Mouse (Mus musculus) megakaryocyte progenitor cell, adult 5-6 weeks (primary cell): Measurements from ENCODE around the gene Hmgb1. TPM values are rescaled to one million over a fixed set of nuclear protein-coding genes. Genes with fewer than 3 reads are reported as not detected.

Experiments
- ATAC-seq: replicated peaks from 2 replicates; pipeline ENCODE4 v1.8.0; 2016; ENCODE audit warnings: mild to moderate bottlenecking, moderate TSS enrichment, inconsistent platforms; ENCODE audit not compliant: poor library complexity
- total RNA-seq, 2 experiments: library from RNA; stranded (forward) in 1 of 2; stranded (reverse) in 1 of 2; fragments of 157-497, 149-512 nt in 1 of 2; fragments of 200-1000 nt in 1 of 2; gene quantifications; 2 replicates each; pipeline versions ENCODE4 v1.2.3 to v1.2.4; 2015 to 2017

Gene Hmgb1
- total RNA-seq, 2 experiments from 2014 or later: 1,041 to 1,239 TPM

DNA sequence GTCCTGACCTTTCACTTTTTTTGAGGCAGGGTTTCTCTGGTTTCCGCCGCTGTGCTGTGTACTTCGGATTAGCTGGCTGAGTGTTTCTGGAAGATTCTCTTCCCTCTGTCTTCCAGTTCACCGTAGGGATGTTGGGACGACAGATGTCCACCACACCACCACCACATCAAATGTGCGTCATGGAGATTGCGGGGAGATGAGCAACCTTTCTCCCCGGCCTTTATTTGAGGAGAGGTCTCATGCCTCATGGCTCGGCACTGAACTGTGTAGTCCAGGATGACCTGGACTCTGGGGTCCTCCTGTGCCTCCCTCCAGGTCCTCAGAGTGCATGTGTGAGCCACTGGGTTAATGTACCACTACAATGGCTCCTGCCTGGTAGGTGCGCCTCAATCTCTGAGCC, 115.5 kb downstream of the Hmgb1 start:
- no peak for ATAC-seq

- peak; percentile 70 for ATAC-seq
Measured at GRCm38 (mm10) chr5:149068247-149068740, 116.0 kb downstream of the Hmgb1 start.

- peak; percentile 54 for ATAC-seq
Measured at GRCm38 (mm10) chr5:149067501-149067961, 116.8 kb downstream of the Hmgb1 start.

DNA sequence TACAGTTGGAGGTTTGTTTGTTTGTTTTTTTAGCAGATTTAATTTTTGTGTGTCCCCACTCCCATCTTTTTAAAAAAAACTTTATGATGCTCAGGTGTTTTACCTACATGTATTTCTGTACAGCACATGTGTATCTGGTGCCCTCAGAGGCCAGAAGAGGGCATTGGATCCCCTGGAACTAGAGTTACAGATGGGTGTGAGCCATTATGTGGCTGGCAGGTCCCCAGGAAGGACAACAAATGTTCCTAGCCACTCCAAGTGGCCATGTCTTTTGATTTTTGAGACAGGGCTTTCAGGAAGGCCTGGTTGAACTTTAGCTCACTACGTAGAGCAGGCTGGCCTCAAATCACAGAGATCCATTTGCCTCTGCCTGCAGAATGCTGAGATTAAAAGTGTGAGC, 121.5 kb downstream of the Hmgb1 start:
- ATAC-seq: no peak

DNA sequence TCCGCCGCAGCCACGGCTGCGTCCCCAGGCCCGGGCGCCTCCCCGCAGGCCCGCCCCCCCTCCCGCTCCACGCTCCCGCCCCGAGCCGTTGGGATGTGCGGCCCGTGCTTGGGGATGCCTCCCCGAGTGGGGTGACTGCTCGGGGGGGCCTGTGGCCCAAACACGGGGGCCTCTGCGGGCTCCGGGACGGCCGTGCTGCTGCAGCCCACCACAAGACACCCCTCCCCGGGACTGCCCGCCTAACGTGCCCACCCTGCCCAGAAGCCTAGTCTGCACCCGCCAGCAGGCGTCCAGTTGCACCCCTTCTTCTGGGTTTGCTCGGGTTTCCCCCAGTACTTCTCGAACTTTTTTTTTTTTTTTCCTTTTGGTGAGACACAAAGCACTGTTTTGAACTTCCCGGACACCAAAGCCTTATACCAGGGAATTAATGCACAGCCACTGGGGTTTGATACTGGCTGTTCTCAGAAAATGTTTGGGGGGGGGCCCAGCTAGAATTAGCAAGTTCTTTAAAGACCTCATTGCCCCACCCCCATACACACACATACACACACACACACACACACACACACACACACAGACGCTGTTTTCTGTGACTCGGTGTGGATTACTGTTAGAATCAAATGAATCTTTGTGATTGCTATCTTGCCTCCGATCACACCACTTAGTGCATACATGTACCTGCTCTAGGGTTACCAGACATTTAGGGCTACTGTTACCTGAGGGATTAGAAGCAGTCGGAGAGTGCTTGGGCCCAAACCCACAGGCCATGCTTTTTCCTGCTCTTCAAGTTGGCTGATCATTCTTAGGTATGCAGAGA, 130.7 kb downstream of the Hmgb1 start:
- ATAC-seq: peak; percentile 6

DNA sequence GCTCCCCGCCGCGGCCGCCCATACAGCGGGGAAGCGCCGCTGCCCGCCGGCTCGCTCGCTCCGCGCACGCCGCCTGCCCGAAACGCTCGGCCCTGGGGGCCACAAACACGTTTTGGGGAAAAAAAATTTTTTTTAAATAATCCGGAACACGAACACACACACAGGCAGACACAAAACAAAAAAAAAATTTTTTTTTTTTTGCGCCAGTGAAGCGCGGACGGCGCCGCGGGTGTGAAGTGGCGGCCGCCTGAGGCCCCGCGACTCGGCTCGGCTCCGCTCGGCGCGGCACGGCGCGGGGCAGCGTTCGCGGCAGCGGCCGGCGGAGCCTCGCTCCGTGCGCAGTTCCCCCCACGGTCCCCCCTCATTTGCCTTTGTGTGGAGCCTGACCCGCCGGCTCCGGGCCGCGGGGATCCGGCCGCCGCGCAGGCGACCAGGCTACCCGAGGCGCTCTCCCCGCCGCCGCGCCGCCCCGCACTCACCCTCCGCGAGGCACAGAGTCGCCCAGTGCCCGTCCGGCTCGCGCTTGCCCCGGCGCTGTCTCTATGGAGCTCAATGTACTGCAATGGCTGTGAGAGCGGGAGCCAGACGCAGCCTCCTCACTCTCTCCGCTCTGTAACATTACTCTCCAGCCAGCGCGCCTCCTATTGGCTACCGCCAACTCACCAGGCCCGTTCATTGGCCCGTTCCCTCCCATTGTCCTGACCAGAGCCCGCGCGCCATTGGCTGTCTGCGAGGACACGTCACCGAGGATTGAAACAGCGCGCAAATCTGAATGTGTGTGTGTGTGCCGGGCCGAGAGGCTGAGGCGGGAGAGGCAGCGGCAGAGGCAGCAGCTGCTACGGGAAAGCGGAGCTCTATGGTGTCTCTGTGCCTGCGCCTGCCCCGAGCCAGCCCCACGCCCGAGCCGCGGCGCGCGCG, 131.6 kb downstream of the Hmgb1 start:
- peak; percentile 88 for ATAC-seq

DNA sequence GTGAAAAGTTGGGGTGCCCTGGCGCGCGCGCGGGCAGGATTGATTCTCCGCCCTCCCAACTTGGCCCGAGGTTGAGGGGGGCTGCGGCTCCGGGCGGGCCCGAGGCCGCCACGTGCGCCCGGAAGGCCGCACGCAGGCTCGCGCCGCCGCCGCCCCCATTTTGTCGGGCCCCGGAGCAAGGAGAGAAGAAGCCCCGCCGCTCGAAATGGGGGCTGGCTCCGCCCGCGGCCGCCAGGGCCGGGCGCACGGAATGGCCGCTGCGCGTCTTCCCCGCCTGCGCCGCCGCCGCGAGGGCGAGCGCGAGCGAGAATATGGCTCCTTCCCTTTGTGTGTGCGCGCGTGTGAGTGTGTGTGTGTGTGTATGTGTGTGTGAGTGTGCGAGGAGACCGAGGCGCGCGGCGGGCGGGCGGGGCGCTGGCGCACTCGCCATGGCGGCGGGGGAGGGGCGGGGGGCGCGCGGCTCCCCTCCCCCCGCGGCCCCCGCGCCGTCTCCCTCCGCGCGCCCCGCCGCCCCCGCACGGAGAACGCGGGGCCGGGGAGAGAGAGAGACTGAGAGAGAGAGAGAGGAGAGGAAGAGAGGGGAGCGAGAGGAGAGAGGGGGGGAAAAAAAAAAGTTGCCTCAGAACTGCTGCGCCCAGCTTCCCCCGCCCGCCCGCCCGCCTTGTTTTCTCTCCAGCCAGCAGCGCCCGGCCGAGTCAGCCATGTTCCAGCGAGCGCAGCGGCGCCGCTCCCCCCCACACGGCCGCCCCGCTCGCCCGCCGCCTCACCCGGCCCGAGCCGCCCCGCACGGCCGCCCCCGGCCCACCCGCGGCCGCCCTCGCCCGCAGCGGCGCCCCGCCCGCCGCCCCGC, 132.5 kb downstream of the Hmgb1 start:
- ATAC-seq: peak; percentile 40

DNA sequence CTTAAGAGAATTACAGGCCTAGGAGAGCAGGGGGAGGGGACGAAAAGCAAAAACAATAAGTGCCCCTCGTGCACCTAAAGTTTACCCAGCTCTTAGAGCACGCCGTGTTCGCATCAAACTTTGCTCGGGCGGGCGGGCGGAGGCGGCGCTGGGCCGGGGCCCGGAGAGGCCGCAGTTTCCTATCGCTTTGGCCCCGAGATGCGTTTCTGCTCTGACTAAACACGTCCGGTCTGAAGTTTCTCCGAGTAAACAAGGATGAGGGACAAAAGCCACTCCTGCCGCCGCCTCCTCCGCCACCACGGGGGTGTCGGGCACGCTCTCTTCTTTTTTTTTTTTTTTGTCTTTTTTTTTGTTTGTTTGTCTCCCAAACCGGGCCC, 133.1 kb downstream of the Hmgb1 start:
- peak; percentile 2; the same call in 1 of the 2 replicates for ATAC-seq

DNA sequence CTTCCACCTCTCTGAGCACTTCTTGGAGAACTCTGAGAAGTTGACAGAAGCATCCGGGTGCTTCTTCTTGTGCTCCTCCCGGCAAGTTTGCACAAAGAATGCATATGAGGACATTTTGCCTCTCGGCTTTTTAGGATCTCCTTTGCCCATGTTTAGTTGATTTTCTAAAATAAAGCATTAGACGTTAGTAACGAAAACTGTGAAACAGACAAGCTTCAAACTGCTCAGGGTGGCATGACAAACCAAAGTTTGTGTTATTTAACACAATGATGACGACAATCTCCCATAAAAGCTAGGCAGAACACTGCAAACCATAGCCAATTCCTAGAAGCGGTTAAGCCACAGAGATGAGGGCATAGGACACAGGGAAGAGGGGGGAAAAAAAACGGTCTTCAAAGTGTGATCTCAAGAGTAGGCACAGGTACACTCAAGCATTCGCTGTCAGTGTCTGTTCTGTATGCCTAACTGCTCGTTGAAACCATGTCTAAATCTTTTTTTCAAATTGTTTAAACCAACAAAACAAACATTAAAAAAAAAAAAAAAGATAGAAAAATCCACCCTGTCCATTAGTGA, 133.6 kb downstream of the Hmgb1 start:
- no peak for ATAC-seq

GRCm38 (mm10) chr5:149049435-149049834, 134.9 kb downstream of the Hmgb1 start:
- no peak for ATAC-seq

DNA sequence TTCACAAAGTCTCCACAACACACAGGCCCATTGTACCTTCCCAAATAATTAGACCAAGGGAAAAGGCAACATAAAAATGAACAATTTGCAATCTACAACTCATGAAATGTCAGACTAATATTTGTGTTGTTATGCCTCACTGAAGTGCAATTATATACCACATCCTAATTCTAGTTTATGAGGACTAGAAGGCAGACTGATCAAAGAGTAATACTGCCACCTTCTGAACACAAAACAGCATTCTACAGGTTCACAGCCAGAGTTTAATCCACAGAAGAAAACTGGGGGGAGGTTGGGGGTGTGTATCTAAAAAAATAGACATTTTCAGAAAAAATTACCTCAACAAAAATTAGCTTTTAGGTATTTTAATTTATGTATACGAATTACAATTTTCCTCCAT, 135.3 kb downstream of the Hmgb1 start:
- ATAC-seq: no peak

GRCm38 (mm10) chr5:149046650-149047049, 137.6 kb downstream of the Hmgb1 start:
- no peak for ATAC-seq

DNA sequence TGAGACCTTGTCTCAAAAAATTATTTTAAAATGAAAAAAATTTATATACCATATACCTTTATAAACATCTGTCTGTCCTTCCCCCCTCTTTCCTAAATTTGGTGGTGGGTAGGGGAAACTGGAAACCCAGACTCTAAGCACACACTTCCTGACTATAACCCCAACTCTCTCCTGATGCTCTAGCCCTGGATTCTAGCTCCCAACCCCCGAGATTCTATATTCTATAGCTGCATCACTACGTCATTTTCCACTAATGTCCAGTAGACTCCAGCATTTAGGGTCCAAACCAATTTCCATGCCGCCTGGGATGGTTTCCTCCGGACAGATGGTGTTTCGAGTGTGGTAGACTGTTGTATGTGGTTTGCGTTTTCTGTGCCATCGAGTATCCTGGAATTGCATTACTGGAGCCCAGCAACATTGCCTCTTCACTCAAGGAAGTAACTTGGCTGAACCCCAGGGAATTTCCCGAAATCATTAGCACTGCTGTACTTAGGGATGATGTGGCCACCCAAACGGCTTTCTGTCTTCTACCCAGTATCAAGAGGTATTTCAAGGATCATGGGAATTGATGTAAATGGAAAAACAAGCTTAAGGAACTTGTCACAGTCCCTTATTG, 138.7 kb downstream of the Hmgb1 start:
- no peak for ATAC-seq

DNA sequence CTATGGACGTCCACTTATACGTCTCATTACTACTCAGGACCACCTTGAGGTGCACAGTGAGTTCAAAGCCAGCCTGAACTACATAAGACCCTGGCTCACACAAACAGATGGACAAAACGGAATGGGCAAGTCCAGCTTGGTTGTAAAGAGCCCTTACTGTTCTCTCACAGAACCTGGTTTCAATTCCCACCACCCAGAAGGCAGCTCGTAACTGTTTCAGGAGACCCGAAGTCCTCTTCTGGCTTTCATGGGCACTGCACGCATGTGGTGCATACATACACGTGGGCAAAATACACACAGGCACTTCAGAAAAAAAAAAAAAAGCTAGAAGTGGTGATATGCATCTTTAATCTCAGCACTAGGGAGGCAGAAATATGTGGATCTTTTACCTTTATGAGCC, 139.2 kb downstream of the Hmgb1 start:
- ATAC-seq: 0 out of 2 replicates have a peak, but pooled peaks have one; percentile 18

DNA sequence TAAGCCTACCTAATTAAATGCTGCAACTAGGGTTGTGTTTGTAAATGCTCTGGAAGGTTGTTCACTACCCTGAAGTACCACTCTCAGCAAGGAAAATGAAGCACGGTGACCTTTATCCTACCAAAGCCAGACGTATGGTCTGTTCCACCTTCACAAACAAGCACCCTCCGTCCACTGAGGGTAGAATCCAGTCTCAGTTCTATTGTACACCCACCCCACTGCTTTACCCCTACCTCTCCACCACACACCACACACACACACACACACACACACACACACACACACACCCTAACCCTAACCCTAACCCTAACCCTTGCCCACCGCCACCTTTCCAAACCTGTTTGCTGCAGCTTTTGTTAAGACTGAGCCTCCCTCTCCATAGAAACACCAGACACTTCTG, 140.2 kb downstream of the Hmgb1 start:
- no peak for ATAC-seq

DNA sequence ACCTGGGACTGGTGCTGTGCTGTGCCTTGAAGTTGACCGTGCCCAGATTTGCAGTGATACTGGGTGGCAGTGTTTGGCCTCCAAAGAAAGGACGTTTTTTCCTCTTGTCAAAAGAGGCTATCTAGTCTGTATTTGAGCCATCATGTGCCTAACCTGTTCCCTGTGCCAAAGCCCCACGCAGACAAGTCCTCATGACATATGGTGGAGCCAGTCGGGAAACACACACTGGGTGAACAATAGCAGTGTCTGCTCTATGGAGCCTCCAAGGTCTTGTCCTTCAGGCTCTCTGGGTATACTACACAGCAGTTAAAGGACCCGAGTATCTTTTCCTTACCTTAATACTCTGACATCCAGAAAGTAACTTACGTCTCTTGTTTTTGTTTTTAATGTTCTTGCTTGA, 141.0 kb downstream of the Hmgb1 start:
- no peak for ATAC-seq

GRCm38 (mm10) chr5:149039825-149040224, 144.5 kb downstream of the Hmgb1 start:
- peak; percentile 92 for ATAC-seq

GRCm38 (mm10) chr5:149037729-149038128, 146.6 kb downstream of the Hmgb1 start:
- ATAC-seq: no peak

- no peak for ATAC-seq
Measured at GRCm38 (mm10) chr5:149036920-149037319, 147.4 kb downstream of the Hmgb1 start.

- no peak for ATAC-seq
Measured at GRCm38 (mm10) chr5:149032438-149032837, 151.9 kb downstream of the Hmgb1 start.
